Mouse (Mus musculus): ENCODE results near the gene Ndufc1. TPM values are rescaled to one million over a fixed set of nuclear protein-coding genes. Genes with fewer than 3 reads are reported as not detected.
"Not testable (repeated sequence)": the region's sequence is repeated elsewhere in the genome, so short reads cannot be mapped to it uniquely, and the experiment has no call there.

The Ndufc1 gene
- polyA plus RNA-seq (2016; fragmentation: Nextera tagmentation; extraction: Ambion mirVana) = 539 and 560 TPM in 2 replicates

DNA sequence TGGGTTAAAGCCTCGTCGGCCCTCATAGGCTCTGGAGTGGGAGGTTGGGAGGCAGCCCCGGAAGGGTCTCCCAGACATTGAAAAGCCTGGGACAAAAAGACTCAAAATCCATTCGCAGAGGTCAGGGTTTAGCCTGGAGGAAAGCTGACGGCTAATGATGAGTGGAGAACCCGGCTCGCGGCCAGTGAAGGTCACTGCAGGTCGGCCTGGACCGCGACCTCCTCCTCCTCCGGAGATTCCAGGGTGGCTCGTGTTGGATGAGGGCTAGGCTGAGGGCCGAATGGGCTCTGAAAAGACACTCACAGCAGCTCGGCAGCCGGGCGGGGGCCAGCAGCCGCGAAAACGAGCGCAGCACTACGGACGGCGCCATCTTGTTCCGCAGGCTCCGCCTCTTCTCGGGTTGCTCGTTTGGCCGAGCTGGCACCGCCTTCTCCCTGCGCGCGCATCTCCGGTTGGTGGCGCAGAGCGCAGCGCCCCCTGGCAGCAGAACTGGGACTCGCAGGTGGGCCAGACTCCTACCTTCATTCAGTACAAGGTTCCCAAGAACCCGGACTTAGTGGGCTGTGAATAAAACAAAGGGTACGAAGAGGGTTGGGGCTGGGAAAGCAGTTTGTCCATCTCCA, at the start of gene Ndufc1:
Gene Ndufc1 (minus strand): TSS at position 428 of the 623 bp plus-strand sequence.
- Histone ChIP-seq H3K4me1 (peaks cover 35% of the 10 kb centered on the region), H3K9me3 (replicated peaks) (no peaks in the 10 kb centered on the region), H3K9ac (peak within 1 kb of the TSS; percentile 89), H3K36me3 (peaks cover 31% of the 10 kb centered on the region), H3K27ac (peak within 1 kb of the TSS; percentile 87), H3K4me2 (peak within 1 kb of the TSS; percentile 83), H3K4me3 (peak within 1 kb of the TSS; percentile 87), H3K27me3 (replicated peaks) (no peaks in the 10 kb centered on the region)
- peak; percentile 84 for ATAC-seq
- under 1% methylated on average over 40 of the region's 40 CpGs for WGBS (ENCODE audit: insufficient replicate concordance)

DNA sequence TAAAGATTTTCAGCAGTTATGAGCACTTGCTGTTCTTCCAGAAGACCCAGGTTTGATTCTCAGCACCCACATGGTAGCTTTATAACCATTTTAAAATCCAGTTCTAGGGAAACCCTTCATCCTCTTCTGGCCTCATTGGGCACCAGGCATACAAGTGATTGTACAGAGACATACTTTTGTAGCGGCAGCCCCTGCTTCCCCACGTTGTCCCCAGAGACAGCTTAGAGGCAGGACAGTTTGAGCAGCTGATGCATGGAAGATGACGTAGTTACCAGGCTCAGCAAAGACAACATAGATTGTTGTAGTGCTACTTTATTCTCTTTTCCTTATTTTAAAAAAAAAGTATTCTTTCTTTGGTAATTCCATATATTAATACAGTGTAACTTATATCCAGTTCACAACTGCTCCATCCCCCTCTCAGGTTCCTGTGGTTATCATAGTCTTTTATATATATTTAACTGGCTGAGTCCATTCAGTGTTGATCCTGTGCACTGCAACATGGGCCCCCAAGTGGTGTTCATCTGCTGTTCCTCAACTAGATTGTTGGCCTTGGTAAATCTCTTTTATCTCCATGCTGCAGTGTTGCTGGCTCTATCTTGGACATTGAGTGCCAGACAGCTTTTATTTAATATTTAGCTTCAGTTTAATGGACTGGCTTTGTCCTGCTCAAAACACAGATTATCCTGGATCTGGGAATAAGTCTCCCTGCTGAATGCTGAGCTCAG, 26.2 kb upstream of the Ndufc1 start:
- H3K4me1 ChIP-seq = peaks cover 11% of the 10 kb centered on the region
- H3K4me3 ChIP-seq = no peak overlapping the region
- no peaks in the 10 kb centered on the region for H3K27me3 ChIP-seq (replicated peaks)
- WGBS (ENCODE audit: insufficient replicate concordance) = 78% methylated on average over 3 of the region's 3 CpGs
- H3K27ac ChIP-seq = no peak overlapping the region
- H3K4me2 ChIP-seq = no peak overlapping the region
- H3K9ac ChIP-seq = no peak overlapping the region
- peaks cover 42% of the 10 kb centered on the region for H3K36me3 ChIP-seq
- ATAC-seq = no peak
- H3K9me3 ChIP-seq (replicated peaks) = no peaks in the 10 kb centered on the region

- H3K4me1 ChIP-seq = peaks cover 11% of the 10 kb centered on the region
- not testable (repeated sequence) for H3K4me2 ChIP-seq; H3K9me3 ChIP-seq (replicated peaks); H3K27me3 ChIP-seq (replicated peaks); H3K9ac ChIP-seq; H3K27ac ChIP-seq; ATAC-seq; H3K4me3 ChIP-seq
- H3K36me3 ChIP-seq = peaks cover 38% of the 10 kb centered on the region
- 71% methylated on average over 5 of the region's 5 CpGs for WGBS (ENCODE audit: insufficient replicate concordance)
Observed at GRCm38 (mm10) chr3:51434364-51434763, 25.6 kb upstream of the Ndufc1 start.

GRCm38 (mm10) chr3:51425394-51425793, 16.6 kb upstream of the Ndufc1 start:
- H3K9ac ChIP-seq = no peak overlapping the region
- ATAC-seq = no peak
- H3K4me1 ChIP-seq = peaks cover 24% of the 10 kb centered on the region
- H3K27ac ChIP-seq = no peak overlapping the region
- no peak overlapping the region for H3K4me2 ChIP-seq
- H3K9me3 ChIP-seq (replicated peaks) = no peaks in the 10 kb centered on the region
- H3K36me3 ChIP-seq = peaks cover 22% of the 10 kb centered on the region; the same call in 1 of the 2 replicates
- no peak overlapping the region for H3K4me3 ChIP-seq
- no peaks in the 10 kb centered on the region for H3K27me3 ChIP-seq (replicated peaks)

DNA sequence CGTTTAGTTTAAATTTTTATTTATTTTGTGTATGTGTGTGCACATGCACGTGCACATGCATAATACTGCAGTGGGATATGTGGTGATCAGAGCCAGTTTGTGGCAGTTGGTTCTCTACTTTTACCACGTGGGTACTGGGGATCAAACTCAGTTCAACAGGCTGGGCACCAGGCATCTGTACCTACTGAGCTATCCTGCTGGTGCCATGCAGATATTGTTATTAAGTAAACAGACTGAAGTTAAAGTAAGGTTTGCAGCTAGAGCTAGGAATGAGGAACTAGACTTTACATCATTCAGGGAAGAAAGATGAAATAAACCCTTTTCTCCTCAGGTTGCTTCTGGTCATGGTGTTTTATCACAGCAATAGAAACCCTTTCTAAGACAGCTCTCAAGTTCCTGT, 13.1 kb upstream of the Ndufc1 start:
- no peak overlapping the region for H3K27ac ChIP-seq
- no peaks in the 10 kb centered on the region for H3K9me3 ChIP-seq (replicated peaks)
- H3K4me3 ChIP-seq = no peak overlapping the region
- WGBS (ENCODE audit: insufficient replicate concordance) = 53% methylated on average over 3 of the region's 3 CpGs
- peaks cover 42% of the 10 kb centered on the region for H3K4me1 ChIP-seq
- no peak overlapping the region for H3K4me2 ChIP-seq
- H3K36me3 ChIP-seq = peaks cover 28% of the 10 kb centered on the region; the same call in 1 of the 2 replicates
- H3K27me3 ChIP-seq (replicated peaks) = no peaks in the 10 kb centered on the region
- ATAC-seq = no peak
- H3K9ac ChIP-seq = no peak overlapping the region

DNA sequence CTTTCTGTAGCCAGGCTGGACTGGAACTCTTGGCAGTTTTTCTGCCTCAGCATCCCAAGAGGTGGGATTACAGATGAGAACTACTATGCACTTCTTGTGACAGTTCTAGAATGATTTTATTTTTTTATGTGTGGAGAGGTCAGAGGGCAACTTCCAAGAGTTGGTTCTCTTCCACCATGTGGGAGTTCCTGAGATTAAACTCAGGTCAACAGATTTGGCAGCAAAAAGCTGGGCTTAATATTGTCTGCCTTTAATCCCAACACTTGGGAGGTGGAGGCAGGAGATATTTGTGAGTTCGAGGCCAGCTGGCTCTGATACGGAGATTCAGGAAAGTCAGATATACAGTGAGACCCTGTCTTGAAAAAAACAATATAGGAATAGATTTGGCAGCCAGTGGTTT, 9.2 kb upstream of the Ndufc1 start:
- 38% methylated on average over 2 of the region's 2 CpGs for WGBS (ENCODE audit: insufficient replicate concordance)
- H3K36me3 ChIP-seq = peaks cover 23% of the 10 kb centered on the region; the same call in 1 of the 2 replicates
- H3K4me1 ChIP-seq = peaks cover 64% of the 10 kb centered on the region
- H3K4me2 ChIP-seq = peak overlapping the region; percentile 85
- H3K4me3 ChIP-seq = peak overlapping the region; percentile 99
- no peak overlapping the region for H3K27ac ChIP-seq
- peak overlapping the region; percentile 41; the same call in 1 of the 2 replicates for H3K9ac ChIP-seq
- H3K9me3 ChIP-seq (replicated peaks) = no peaks in the 10 kb centered on the region
- H3K27me3 ChIP-seq (replicated peaks) = no peaks in the 10 kb centered on the region
- no peak for ATAC-seq

DNA sequence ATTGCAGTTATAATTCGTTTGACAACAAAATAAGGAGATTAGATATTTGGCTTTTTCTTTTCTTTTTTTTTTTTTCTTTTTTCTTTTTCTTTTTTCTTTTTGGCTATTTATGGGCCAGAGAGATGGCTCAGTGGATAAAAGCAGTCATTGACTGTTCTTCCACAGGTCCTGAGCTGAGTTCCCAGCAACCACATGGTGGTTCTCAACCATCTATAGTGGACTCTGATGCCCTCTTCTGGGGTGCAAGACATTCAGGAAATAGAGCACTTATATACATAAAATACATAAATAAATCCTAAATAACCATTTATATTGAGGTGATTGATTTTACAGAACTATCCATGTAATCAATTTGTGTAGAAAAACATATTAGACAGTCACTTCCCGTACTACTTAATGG, 8.7 kb upstream of the Ndufc1 start:
- WGBS (ENCODE audit: insufficient replicate concordance) = 44% methylated on average over 2 of the region's 2 CpGs
- Histone ChIP-seq H3K4me2 (peak overlapping the region; percentile 85), H3K4me1 (peaks cover 62% of the 10 kb centered on the region), H3K27me3 (replicated peaks) (no peaks in the 10 kb centered on the region), H3K9me3 (replicated peaks) (no peaks in the 10 kb centered on the region), H3K27ac (peak overlapping the region; percentile 97), H3K4me3 (peak overlapping the region; percentile 99), H3K9ac (peak overlapping the region; percentile 99), H3K36me3 (peaks cover 23% of the 10 kb centered on the region; the same call in 1 of the 2 replicates)
- no peak for ATAC-seq

GRCm38 (mm10) chr3:51417135-51417458, 8.3 kb upstream of the Ndufc1 start:
- peaks cover 22% of the 10 kb centered on the region; the same call in 1 of the 2 replicates for H3K36me3 ChIP-seq
- no peaks in the 10 kb centered on the region for H3K9me3 ChIP-seq (replicated peaks)
- H3K27ac ChIP-seq = peak overlapping the region; percentile 97
- WGBS (ENCODE audit: insufficient replicate concordance) = 5% methylated on average over 8 of the region's 8 CpGs
- peak overlapping the region; percentile 99 for H3K4me3 ChIP-seq
- H3K4me1 ChIP-seq = peaks cover 61% of the 10 kb centered on the region
- peak overlapping the region; percentile 85 for H3K4me2 ChIP-seq
- ATAC-seq = no peak
- peak overlapping the region; percentile 99 for H3K9ac ChIP-seq
- H3K27me3 ChIP-seq (replicated peaks) = no peaks in the 10 kb centered on the region

DNA sequence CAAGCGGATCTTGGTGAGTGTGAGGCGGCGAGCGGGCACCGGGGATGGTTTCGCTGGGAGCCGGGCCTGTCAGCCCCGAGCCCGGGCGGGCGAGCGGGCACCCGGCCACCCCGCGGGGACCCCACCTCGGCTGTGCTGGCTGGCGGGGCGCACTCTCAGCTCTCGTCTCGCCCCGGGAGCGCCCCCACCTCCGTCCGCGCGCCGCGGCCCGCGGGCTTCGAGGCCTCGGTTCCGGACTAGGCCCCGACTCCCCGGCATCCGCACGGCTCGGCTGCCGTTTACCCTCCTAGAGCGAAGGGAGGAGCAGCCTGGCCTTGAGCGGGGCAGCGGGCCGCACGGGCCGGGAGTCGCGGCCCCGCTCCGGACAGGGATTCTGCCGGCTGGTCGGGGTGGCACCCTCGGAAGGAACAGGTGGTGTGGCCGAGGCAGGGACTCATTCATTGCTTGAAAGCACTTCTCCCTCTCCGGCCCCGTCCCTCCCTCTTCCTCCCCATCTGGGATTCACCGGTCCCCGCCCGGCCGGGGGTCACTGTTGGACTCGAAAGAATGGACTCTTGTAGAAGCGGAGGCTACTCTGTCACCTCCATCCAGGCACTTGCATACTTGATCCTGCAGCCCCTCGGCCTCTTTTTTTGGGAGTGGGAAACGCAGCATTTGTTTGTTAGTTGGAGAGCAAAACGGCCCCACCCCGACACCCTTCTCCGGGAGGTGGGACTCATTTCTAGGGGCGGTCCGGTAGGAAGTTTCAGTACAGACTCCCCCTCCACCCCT, 7.8 kb upstream of the Ndufc1 start:
- Histone ChIP-seq H3K4me1 (peaks cover 58% of the 10 kb centered on the region), H3K4me2 (peak overlapping the region; percentile 85), H3K36me3 (peaks cover 16% of the 10 kb centered on the region; the same call in 1 of the 2 replicates), H3K27me3 (replicated peaks) (no peaks in the 10 kb centered on the region), H3K9me3 (replicated peaks) (no peaks in the 10 kb centered on the region), H3K9ac (peak overlapping the region; percentile 99), H3K27ac (peak overlapping the region; percentile 97), H3K4me3 (peak overlapping the region; percentile 99)
- WGBS (ENCODE audit: insufficient replicate concordance) = under 1% methylated on average over 56 of the region's 68 CpGs
- ATAC-seq = peak; percentile 53

DNA sequence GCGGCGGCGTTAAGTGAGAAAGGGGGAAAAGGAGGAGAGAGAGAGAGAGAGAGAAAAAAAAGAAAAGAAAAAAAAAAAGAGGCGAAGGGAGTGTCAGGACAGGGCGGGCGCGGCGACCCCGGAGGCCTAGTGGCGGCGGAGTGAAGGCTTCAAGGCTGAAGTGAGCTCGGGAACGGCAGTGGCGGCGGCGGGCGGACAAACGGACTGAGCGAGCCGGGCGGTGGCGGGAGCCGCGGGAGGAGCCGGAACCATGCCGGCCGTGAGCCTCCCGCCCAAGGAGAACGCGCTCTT, 7.2 kb upstream of the Ndufc1 start:
- Histone ChIP-seq H3K4me2 (peak overlapping the region; percentile 85), H3K9me3 (replicated peaks) (no peaks in the 10 kb centered on the region), H3K4me1 (peaks cover 56% of the 10 kb centered on the region), H3K9ac (peak overlapping the region; percentile 99), H3K36me3 (peaks cover 13% of the 10 kb centered on the region; the same call in 1 of the 2 replicates), H3K4me3 (peak overlapping the region; percentile 99), H3K27ac (peak overlapping the region; percentile 97), H3K27me3 (replicated peaks) (no peaks in the 10 kb centered on the region)
- peak; percentile 54 for ATAC-seq
- WGBS (ENCODE audit: insufficient replicate concordance) = under 1% methylated on average over 20 of the region's 30 CpGs

DNA sequence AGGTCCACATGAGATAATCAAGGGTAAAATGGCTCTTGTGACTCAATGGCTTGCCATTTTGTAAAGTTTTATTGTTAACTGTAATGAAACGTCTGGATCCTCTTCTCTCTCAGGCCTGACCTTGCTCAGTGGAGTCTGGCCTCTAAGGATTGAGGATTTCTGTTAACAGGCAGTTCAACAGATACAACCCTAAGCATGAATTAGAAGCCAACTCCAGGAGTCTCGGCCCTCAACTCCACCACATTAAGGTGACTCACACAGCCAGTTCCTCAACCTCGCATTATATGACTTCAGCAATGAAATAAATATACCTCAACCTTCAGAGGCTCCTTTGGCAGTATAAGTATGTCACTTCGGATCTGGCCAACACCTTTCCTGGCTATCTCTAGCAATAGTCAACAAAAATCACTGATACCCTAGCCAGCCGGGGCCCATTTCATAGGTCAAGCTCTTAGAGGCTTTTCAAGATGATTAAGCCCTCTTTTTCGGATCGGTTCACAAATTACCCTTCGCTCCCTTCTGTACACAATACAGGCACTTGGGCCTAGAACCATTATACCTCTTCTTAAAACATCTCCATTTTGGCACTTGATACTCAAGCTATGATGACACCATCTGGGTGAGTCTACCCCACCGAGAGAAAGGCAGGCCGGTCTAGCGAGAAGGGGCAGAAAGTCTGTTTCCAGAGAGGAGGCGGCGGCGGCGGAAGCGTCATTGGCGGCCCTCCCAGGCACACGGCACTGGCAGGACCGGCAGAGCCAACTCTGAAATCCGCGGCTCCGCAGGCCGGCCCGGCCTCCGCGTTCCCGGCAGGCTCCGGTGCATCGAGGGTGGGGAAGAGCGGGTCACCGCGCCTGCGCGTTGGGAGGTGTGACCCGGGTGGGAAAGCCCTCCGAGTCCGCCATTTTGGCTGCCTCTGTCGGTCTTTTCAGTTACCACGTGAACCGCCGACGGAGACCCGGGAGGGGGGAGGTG, 6.6 kb upstream of the Ndufc1 start, which contains the start of gene Naa15:
Gene Naa15 (plus strand): TSS at position 51 of the 975 bp plus-strand sequence.
- Histone ChIP-seq H3K27ac (peak within 1 kb of the TSS; percentile 97), H3K4me1 (peaks cover 51% of the 10 kb centered on the region), H3K9ac (peak within 1 kb of the TSS; percentile 99), H3K27me3 (replicated peaks) (no peaks in the 10 kb centered on the region), H3K36me3 (peaks cover 8% of the 10 kb centered on the region; the same call in 1 of the 2 replicates), H3K4me3 (peak within 1 kb of the TSS; percentile 99), H3K4me2 (peak within 1 kb of the TSS; percentile 85), H3K9me3 (replicated peaks) (no peaks in the 10 kb centered on the region)
- peak; percentile 89 for ATAC-seq
- 4% methylated on average over 43 of the region's 43 CpGs for WGBS (ENCODE audit: insufficient replicate concordance)
